Mouse (Mus musculus): Measurements from ENCODE around the gene Dip2b. TPM values are rescaled to one million over a fixed set of nuclear protein-coding genes. Genes with fewer than 3 reads are reported as not detected.

Gene Dip2b
- polyA plus RNA-seq, 1 experiment from 2014 or later: 18.8 TPM

GRCm38 (mm10) chr15:100073696-100074453 lies 35.4 kb downstream of the Dip2b start:
- no peak overlapping the region; the same call in 1 of the 2 replicates for H3K9ac ChIP-seq
- no peak for ATAC-seq
- no peaks in the 10 kb centered on the region for H3K9me3 ChIP-seq (replicated peaks)
- no peak overlapping the region for H3K4me3 ChIP-seq
- H3K4me1 ChIP-seq: peaks cover 16% of the 10 kb centered on the region; the same call in 1 of the 2 replicates
- no peak overlapping the region for H3K4me2 ChIP-seq
- H3K36me3 ChIP-seq (ENCODE audit: poor library complexity, severe bottlenecking): no peaks in the 10 kb centered on the region
- no peaks in the 10 kb centered on the region for H3K27me3 ChIP-seq
- 82% methylated on average over 9 of the region's 9 CpGs for WGBS
- H3K27ac ChIP-seq: no peak overlapping the region; the same call in 1 of the 2 replicates

DNA sequence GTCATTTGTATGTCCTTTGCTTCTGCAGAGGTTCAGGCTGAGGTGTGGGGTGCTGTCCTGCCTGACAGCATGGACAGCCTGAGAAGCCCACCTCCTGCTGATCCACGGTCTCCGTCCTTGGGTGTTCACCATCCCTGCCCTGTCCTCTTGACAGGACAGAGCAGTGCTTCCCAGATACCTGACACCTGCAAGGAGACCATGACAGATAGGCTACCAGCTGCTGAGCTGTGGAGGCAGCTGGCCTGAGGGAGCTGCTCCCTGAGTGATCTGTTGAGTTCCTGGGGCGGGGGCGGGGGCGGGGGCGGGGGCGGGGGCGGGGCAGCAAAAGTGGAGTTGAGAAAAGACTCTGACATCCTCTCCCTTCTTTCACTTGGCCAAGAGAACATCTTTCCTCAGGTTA lies 36.3 kb downstream of the Dip2b start:
- 71% methylated on average over 8 of the region's 8 CpGs for WGBS

GRCm38 (mm10) chr15:100076362-100076761 lies 37.9 kb downstream of the Dip2b start:
- Histone ChIP-seq H3K4me2 (no peak overlapping the region), H3K36me3 (ENCODE audit: poor library complexity, severe bottlenecking) (no peaks in the 10 kb centered on the region), H3K9me3 (replicated peaks) (no peaks in the 10 kb centered on the region), H3K4me3 (no peak overlapping the region), H3K9ac (no peak overlapping the region), H3K4me1 (peaks cover 33% of the 10 kb centered on the region), H3K27ac (no peak overlapping the region), H3K27me3 (no peaks in the 10 kb centered on the region)
- ATAC-seq: no peak
- whole genome bisulfite sequencing: 83% methylated on average over 4 of the region's 4 CpGs

More for the DNA sequence above, 36.3 kb downstream of the Dip2b start:
- no peak overlapping the region for H3K4me3 ChIP-seq
- no peaks in the 10 kb centered on the region for H3K36me3 ChIP-seq (ENCODE audit: poor library complexity, severe bottlenecking)
- H3K4me2 ChIP-seq: no peak overlapping the region
- no peaks in the 10 kb centered on the region for H3K9me3 ChIP-seq (replicated peaks)
- H3K27ac ChIP-seq: no peak overlapping the region
- ATAC-seq: no peak
- peaks cover 17% of the 10 kb centered on the region; the same call in 1 of the 2 replicates for H3K4me1 ChIP-seq
- H3K9ac ChIP-seq: no peak overlapping the region
- H3K27me3 ChIP-seq: no peaks in the 10 kb centered on the region

DNA sequence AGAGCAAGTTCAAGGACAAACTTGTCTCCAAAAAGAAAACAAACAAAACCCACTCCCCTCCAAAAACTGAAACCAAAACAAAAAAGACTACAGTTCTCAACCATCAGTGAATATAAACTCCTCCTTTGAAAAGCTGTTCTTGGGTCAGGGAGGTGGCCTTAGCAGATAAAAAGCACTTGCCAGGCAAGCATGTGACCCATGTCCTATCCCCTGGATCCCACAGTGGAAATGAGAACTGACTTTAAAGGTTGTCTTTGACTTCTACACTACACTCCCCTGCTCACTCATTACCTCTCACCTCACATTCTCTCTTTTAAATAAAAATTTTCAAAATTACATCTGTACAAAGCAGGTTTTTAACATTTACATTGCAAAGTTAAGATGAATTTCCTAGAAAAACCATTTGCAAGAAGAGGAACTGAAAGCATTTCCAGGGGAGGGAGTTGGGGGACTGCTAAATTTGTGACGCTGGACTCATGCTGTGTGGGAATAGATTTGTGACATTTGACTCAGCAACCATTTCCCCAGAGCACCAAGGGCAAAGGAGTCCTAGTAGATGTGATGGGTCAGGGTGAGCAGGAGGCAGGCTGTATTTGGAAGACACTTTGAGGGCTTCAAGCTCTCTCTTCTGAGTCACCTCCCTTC lies 42.5 kb downstream of the Dip2b start:
- 52% methylated on average over 1 of the region's 1 CpGs for WGBS

DNA sequence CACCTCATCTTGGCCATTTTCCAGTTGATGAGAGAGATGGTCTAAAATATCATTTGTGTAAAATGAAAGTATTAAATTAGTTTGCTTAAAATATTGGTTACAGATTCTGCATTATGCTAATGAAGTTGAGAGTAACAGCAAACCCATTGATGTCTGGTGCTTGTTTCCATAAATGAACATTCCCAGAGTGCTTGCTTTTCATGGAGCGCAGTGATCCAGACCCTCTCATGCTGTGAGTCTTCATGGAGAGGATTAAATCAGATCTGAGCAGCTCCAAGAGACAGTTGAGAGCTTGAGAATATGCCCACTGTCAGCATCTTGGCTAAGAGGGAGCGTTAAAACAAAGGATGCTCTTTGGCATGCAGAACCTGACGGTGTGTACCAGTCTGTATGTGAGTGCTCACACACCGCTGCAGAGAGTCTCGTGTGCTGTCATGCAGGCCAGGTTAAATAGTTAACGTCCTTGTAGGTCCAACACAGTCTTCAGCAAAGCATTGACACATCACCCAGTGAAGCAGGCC lies 43.1 kb downstream of the Dip2b start:
- H3K27ac ChIP-seq: peak overlapping the region; percentile 48; the same call in 1 of the 2 replicates
- H3K4me2 ChIP-seq: no peak overlapping the region
- H3K9ac ChIP-seq: no peak overlapping the region; the same call in 1 of the 2 replicates
- no peaks in the 10 kb centered on the region for H3K9me3 ChIP-seq (replicated peaks)
- H3K4me1 ChIP-seq: peaks cover 26% of the 10 kb centered on the region
- no peak for ATAC-seq
- H3K36me3 ChIP-seq (ENCODE audit: poor library complexity, severe bottlenecking): no peaks in the 10 kb centered on the region
- no peaks in the 10 kb centered on the region for H3K27me3 ChIP-seq
- no peak overlapping the region for H3K4me3 ChIP-seq
- 31% methylated on average over 6 of the region's 6 CpGs for WGBS

More for the DNA sequence above, 42.5 kb downstream of the Dip2b start:
- H3K9ac ChIP-seq: no peak overlapping the region
- no peak for ATAC-seq
- H3K36me3 ChIP-seq (ENCODE audit: poor library complexity, severe bottlenecking): no peaks in the 10 kb centered on the region
- no peak overlapping the region for H3K4me3 ChIP-seq
- peaks cover 26% of the 10 kb centered on the region for H3K4me1 ChIP-seq
- H3K4me2 ChIP-seq: no peak overlapping the region
- no peaks in the 10 kb centered on the region for H3K27me3 ChIP-seq
- no peak overlapping the region for H3K27ac ChIP-seq
- H3K9me3 ChIP-seq (replicated peaks): no peaks in the 10 kb centered on the region

GRCm38 (mm10) chr15:100082052-100082451 lies 43.6 kb downstream of the Dip2b start:
- Histone ChIP-seq H3K4me2 (no peak overlapping the region), H3K36me3 (ENCODE audit: poor library complexity, severe bottlenecking) (no peaks in the 10 kb centered on the region), H3K9ac (no peak overlapping the region; the same call in 1 of the 2 replicates), H3K4me3 (no peak overlapping the region), H3K9me3 (replicated peaks) (no peaks in the 10 kb centered on the region), H3K4me1 (peaks cover 26% of the 10 kb centered on the region), H3K27me3 (no peaks in the 10 kb centered on the region), H3K27ac (peak overlapping the region; percentile 48; the same call in 1 of the 2 replicates)
- 73% methylated on average over 8 of the region's 8 CpGs for WGBS
- no peak for ATAC-seq

- no peak overlapping the region for H3K4me2 ChIP-seq
- H3K4me1 ChIP-seq: peaks cover 26% of the 10 kb centered on the region
- H3K27ac ChIP-seq: no peak overlapping the region
- H3K9ac ChIP-seq: no peak overlapping the region
- no peak overlapping the region for H3K4me3 ChIP-seq
- no peaks in the 10 kb centered on the region for H3K36me3 ChIP-seq (ENCODE audit: poor library complexity, severe bottlenecking)
- 96% methylated on average over 5 of the region's 5 CpGs for WGBS
- no peaks in the 10 kb centered on the region for H3K27me3 ChIP-seq
- no peak for ATAC-seq
- H3K9me3 ChIP-seq (replicated peaks): no peaks in the 10 kb centered on the region
These were observed 44.3 kb downstream of the Dip2b start for GRCm38 (mm10) chr15:100082733-100083132.

GRCm38 (mm10) chr15:100083882-100084281 lies 45.4 kb downstream of the Dip2b start:
- H3K9me3 ChIP-seq (replicated peaks): no peaks in the 10 kb centered on the region
- no peak overlapping the region for H3K4me2 ChIP-seq
- H3K36me3 ChIP-seq (ENCODE audit: poor library complexity, severe bottlenecking): no peaks in the 10 kb centered on the region
- peaks cover 26% of the 10 kb centered on the region for H3K4me1 ChIP-seq
- H3K4me3 ChIP-seq: no peak overlapping the region
- no peaks in the 10 kb centered on the region for H3K27me3 ChIP-seq
- H3K27ac ChIP-seq: no peak overlapping the region
- H3K9ac ChIP-seq: no peak overlapping the region
- no peak for ATAC-seq
- 87% methylated on average over 6 of the region's 6 CpGs for WGBS

- H3K4me3 ChIP-seq: no peak overlapping the region
- ATAC-seq: no peak
- H3K27me3 ChIP-seq: no peaks in the 10 kb centered on the region
- no peaks in the 10 kb centered on the region for H3K36me3 ChIP-seq (ENCODE audit: poor library complexity, severe bottlenecking)
- no peaks in the 10 kb centered on the region for H3K9me3 ChIP-seq (replicated peaks)
- H3K27ac ChIP-seq: no peak overlapping the region
- 88% methylated on average over 4 of the region's 4 CpGs for WGBS
- H3K4me2 ChIP-seq: no peak overlapping the region
- H3K4me1 ChIP-seq: peaks cover 30% of the 10 kb centered on the region
- H3K9ac ChIP-seq: no peak overlapping the region
These were observed 46.4 kb downstream of the Dip2b start for GRCm38 (mm10) chr15:100084882-100085281.

- Histone ChIP-seq H3K4me2 (no peak overlapping the region), H3K27me3 (no peaks in the 10 kb centered on the region), H3K4me3 (no peak overlapping the region), H3K9me3 (replicated peaks) (no peaks in the 10 kb centered on the region), H3K27ac (no peak overlapping the region), H3K4me1 (peaks cover 28% of the 10 kb centered on the region), H3K36me3 (ENCODE audit: poor library complexity, severe bottlenecking) (no peaks in the 10 kb centered on the region), H3K9ac (no peak overlapping the region)
- no peak for ATAC-seq
- WGBS: 85% methylated on average over 7 of the region's 7 CpGs
These were observed 49.6 kb downstream of the Dip2b start for GRCm38 (mm10) chr15:100088021-100088420.

DNA sequence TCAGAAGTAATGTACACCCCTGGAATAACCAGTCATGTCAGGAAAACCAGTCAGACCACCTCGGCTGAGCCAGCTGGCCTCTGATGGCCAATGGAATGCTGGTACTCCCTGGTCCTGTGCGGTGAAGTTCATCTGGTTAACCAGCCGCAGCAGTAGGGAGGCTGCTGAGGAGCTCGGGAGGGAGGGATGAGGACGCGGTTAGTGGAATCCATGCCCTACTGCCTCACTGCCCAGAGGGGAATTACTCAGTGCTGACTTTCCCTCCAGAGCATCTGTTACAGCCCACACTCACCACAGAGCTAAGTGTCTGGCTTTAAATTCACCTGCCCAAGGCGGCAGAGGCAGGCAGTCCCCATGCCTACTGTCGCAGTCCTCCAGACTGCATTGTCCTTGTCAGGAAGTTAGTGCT lies 51.2 kb downstream of the Dip2b start:
- H3K27me3 ChIP-seq: no peaks in the 10 kb centered on the region
- H3K4me2 ChIP-seq: no peak overlapping the region
- no peaks in the 10 kb centered on the region for H3K9me3 ChIP-seq (replicated peaks)
- no peak overlapping the region for H3K4me3 ChIP-seq
- H3K4me1 ChIP-seq: peaks cover 28% of the 10 kb centered on the region
- H3K27ac ChIP-seq: no peak overlapping the region; the same call in 1 of the 2 replicates
- H3K9ac ChIP-seq: no peak overlapping the region
- H3K36me3 ChIP-seq (ENCODE audit: poor library complexity, severe bottlenecking): no peaks in the 10 kb centered on the region
- 42% methylated on average over 8 of the region's 8 CpGs for WGBS
- no peak for ATAC-seq

- H3K36me3 ChIP-seq (ENCODE audit: poor library complexity, severe bottlenecking): no peaks in the 10 kb centered on the region
- no peak overlapping the region for H3K9ac ChIP-seq
- peak overlapping the region; percentile 41 for H3K27ac ChIP-seq
- H3K9me3 ChIP-seq (replicated peaks): no peaks in the 10 kb centered on the region
- ATAC-seq: no peak
- H3K4me1 ChIP-seq: peaks cover 28% of the 10 kb centered on the region
- 76% methylated on average over 8 of the region's 8 CpGs for WGBS
- H3K4me2 ChIP-seq: no peak overlapping the region
- H3K4me3 ChIP-seq: no peak overlapping the region
- H3K27me3 ChIP-seq: no peaks in the 10 kb centered on the region
These were observed 53.4 kb downstream of the Dip2b start for GRCm38 (mm10) chr15:100091818-100092217.
